Comparison of ENCODE assay signal across 34 mouse cellular contexts in genomic region chr4:137390196-137390595, GRCm38 (mm10). TPM values are rescaled to one million over a fixed set of nuclear protein-coding genes. Genes with fewer than 3 reads are reported as not detected.
DNase-seq lines count a peak whose midpoint lies in the region; ATAC-seq lines count a peak whose summit lies in the region.
"Had no signal": no experiment of that assay in that cellular context is flagged by ENCODE, and none has a peak within 500 bp of the region (broad histone marks: within the 10 kb centered on the region; RNA-seq: fewer than 3 reads in every experiment).

No protein-coding gene starts in this region.

- peak; percentile 57 for DNase-seq in cerebellum, adult 11-12 months
- DNase-seq in brain, adult 2 months (ENCODE audit: low read depth, low spot score) = peak; percentile 90
- peak; percentile 67 for DNase-seq in cerebellum, adult 9-10 months
- DNase-seq in cerebellum, postnatal 14 days = peak; percentile 63 to 65
- no peak for DNase-seq in left cerebral cortex, adult 8-10 months (ENCODE audit: low spot score in 2 of 2)
- DNase-seq in layer of hippocampus, adult 11-12 months (ENCODE audit: low spot score) = no peak
- DNase-seq: adrenal gland, postnatal 14 days; B cell, adult 2 months; gastrocnemius, postnatal 14 days; heart, adult 18-20 months; heart, postnatal 10 days; heart, postnatal 36 days; kidney, adult 18-20 months; kidney, adult 9 months had no signal

- no peaks in the 10 kb centered on the region for H3K36me3 ChIP-seq in intestine, embryonic 15.5 days
- H3K36me3 ChIP-seq: heart, embryonic 15.5 days; hindbrain, embryonic 13.5 days had no signal

- H3K4me1 ChIP-seq in intestine, embryonic 15.5 days (replicated peaks) = no peaks in the 10 kb centered on the region; the same call in 1 of the 2 replicates

- no peak overlapping the region for H3K4me3 ChIP-seq in intestine, embryonic 15.5 days (replicated peaks)
- H3K4me3 ChIP-seq: forebrain, embryonic 10.5 days; forebrain, embryonic 13.5 days; heart, embryonic 12.5 days; heart, embryonic 15.5 days; hindbrain, embryonic 10.5 days; hindbrain, embryonic 13.5 days had no signal

- ATAC-seq in cerebellum, adult (ENCODE audit: insufficient number of reproducible peaks, low FRiP score, low TSS enrichment) = no peak
- ATAC-seq in intestine, embryonic 15.5 days = no peak
- ATAC-seq: forebrain, embryonic 13.5 days; forebrain, embryonic 16.5 days; hindbrain, embryonic 16.5 days; intestine, embryonic 16.5 days; Patski had no signal

- no peaks in the 10 kb centered on the region for H3K9me3 ChIP-seq in intestine, embryonic 15.5 days
- H3K9me3 ChIP-seq: forebrain, embryonic 10.5 days; forebrain, embryonic 13.5 days; G1E; heart, embryonic 12.5 days; heart, embryonic 15.5 days; hindbrain, embryonic 10.5 days; hindbrain, embryonic 13.5 days had no signal

- WGBS in intestine, embryonic 15.5 days = 95% methylated on average over 4 of the region's 4 CpGs

- H3K4me2 ChIP-seq in intestine, embryonic 15.5 days (replicated peaks) = no peak overlapping the region
- H3K4me2 ChIP-seq: forebrain, embryonic 13.5 days; heart, embryonic 12.5 days; heart, embryonic 15.5 days; hindbrain, embryonic 13.5 days had no signal

- no peak overlapping the region for H3K9ac ChIP-seq in intestine, embryonic 15.5 days
- H3K9ac ChIP-seq: forebrain, embryonic 13.5 days; heart, embryonic 12.5 days; heart, embryonic 15.5 days; hindbrain, embryonic 13.5 days had no signal

- no peak overlapping the region for H3K27ac ChIP-seq in intestine, embryonic 15.5 days
- H3K27ac ChIP-seq: forebrain, embryonic 10.5 days; forebrain, embryonic 13.5 days; heart, embryonic 15.5 days; hindbrain, embryonic 10.5 days; hindbrain, embryonic 13.5 days had no signal

- H3K27me3 ChIP-seq in intestine, embryonic 15.5 days (replicated peaks) = no peaks in the 10 kb centered on the region
- H3K27me3 ChIP-seq: CH12.LX; forebrain, embryonic 13.5 days; heart, embryonic 12.5 days; heart, embryonic 15.5 days; hindbrain, embryonic 13.5 days; Patski had no signal

RNA-seq across cellular contexts. Expression of gene Cela3a, which starts 19.4 kb away (rescaled TPM):
- polyA plus RNA-seq in intestine, embryonic 15.5 days (2015; fragmentation: Nextera tagmentation; extraction: Ambion mirVana) = not detected in 2 replicates
- total RNA-seq in left cerebral cortex, adult 8-10 months (2022) = not detected
- total RNA-seq: adrenal gland, adult 18-20 months; adrenal gland, postnatal 14 days; CH12.LX; G1E; gastrocnemius, adult 18-20 months; gastrocnemius, postnatal 14 days; heart, adult 18-20 months; heart, postnatal 10 days; heart, postnatal 36 days had no signal
- polyA plus RNA-seq: brain, embryonic 14.5 days; embryonic facial prominence, embryonic 11.5 days; embryonic facial prominence, embryonic 14.5 days; forebrain, embryonic 10.5 days; forebrain, embryonic 13.5 days; forebrain, embryonic 16.5 days; G1E; gonadal fat pad, adult 2 months; heart, embryonic 12.5 days; heart, embryonic 15.5 days; hindbrain, embryonic 10.5 days; hindbrain, embryonic 13.5 days; hindbrain, embryonic 16.5 days; Patski had no signal

RNA-seq across cellular contexts. Expression of gene Cdc42, which starts 32.7 kb away (rescaled TPM):
- 653 and 697 TPM in 2 replicates for polyA plus RNA-seq in intestine, embryonic 15.5 days (2015; fragmentation: Nextera tagmentation; extraction: Ambion mirVana)
- 100 to 1,000 TPM; 310 to 362 (median 328) TPM for total RNA-seq in left cerebral cortex, adult 8-10 months (2022)

RNA-seq across cellular contexts. Expression of gene Cela3b, which starts 40.1 kb away (rescaled TPM):
- polyA plus RNA-seq in intestine, embryonic 15.5 days (2015; fragmentation: Nextera tagmentation; extraction: Ambion mirVana) = 74.8 and 281 TPM in 2 replicates
- not detected for total RNA-seq in left cerebral cortex, adult 8-10 months (2022)
- total RNA-seq: adrenal gland, adult 18-20 months; adrenal gland, postnatal 14 days; CH12.LX; G1E; gastrocnemius, postnatal 14 days; heart, adult 18-20 months; heart, postnatal 10 days; heart, postnatal 36 days had no signal
- polyA plus RNA-seq: brain, embryonic 14.5 days; embryonic facial prominence, embryonic 11.5 days; forebrain, embryonic 10.5 days; forebrain, embryonic 13.5 days; forebrain, embryonic 16.5 days; G1E; heart, embryonic 12.5 days; heart, embryonic 15.5 days; hindbrain, embryonic 10.5 days; hindbrain, embryonic 13.5 days; hindbrain, embryonic 16.5 days; Patski had no signal

Comparison
In these comparisons a context has a peak if more than half of its experiments do, and no peak if none do; other contexts are left out.
1. DNase-seq: peak in cerebellum, adult 11-12 months (single experiment), brain, adult 2 months (single experiment), cerebellum, adult 9-10 months (single experiment) and cerebellum, postnatal 14 days (2 of 2); none in left cerebral cortex, adult 8-10 months (0 of 2) and layer of hippocampus, adult 11-12 months (single experiment).